Mouse (Mus musculus): Measurements from ENCODE around the gene Pip4k2c.

- TF ChIP-seq POLR2A (IDR thresholded peaks at IDR 0.05; ENCODE audit: insufficient read depth, low read length) (no peak), EP300 (IDR thresholded peaks at IDR 0.05; ENCODE audit: insufficient read depth, low read depth, low read length) (no peak), CTCF (IDR thresholded peaks at IDR 0.05; ENCODE audit: low read depth, low read length) (no peak)
These were observed 28.8 kb downstream of the Pip4k2c start for GRCm38 (mm10) chr10:127182624-127183023.
